Mouse (Mus musculus) lung, embryonic 16.5 days (tissue): Measurements from ENCODE around the gene Cped1. TPM values are rescaled to one million over a fixed set of nuclear protein-coding genes. Genes with fewer than 3 reads are reported as not detected.

Source experiments
- ATAC-seq: fragments of 200-750 bp; cut with Nextera tagmentation; 2 replicates; pipeline ENCODE4 v1.8.0; 2017; ENCODE audit warnings: low read depth, mild to moderate bottlenecking, moderate library complexity
- H3K27ac ChIP-seq: fragments of 300-500 bp; sonication (generic); 2 replicates; pipeline ENCODE4 v1.5.1; 2014; ENCODE audit warnings: mild to moderate bottlenecking, control low read depth, low read length
- H3K27me3 ChIP-seq: fragments of 300-500 bp; sonication (generic); 2 replicates; pipeline ENCODE4 v1.6.1; 2014; ENCODE audit warnings: low read depth, low read length, mixed read lengths; ENCODE audit not compliant: control insufficient read depth, insufficient read depth
- H3K36me3 ChIP-seq: fragments of 300-500 bp; sonication (generic); 2 replicates; pipeline ENCODE4 v1.6.1; 2014; ENCODE audit warnings: low read length; ENCODE audit not compliant: control insufficient read depth, insufficient read depth
- H3K4me1 ChIP-seq: fragments of 300-500 bp; sonication (generic); replicated peaks from 2 replicates; pipeline ENCODE4 v1.6.1; 2014; ENCODE audit warnings: low read length, mixed read lengths; ENCODE audit not compliant: control insufficient read depth, insufficient read depth
- H3K4me2 ChIP-seq: fragments of 300-500 bp; sonication (generic); 2 replicates; pipeline ENCODE4 v1.6.1; 2014; ENCODE audit warnings: low read depth, low read length, control low read depth
- H3K4me3 ChIP-seq: fragments of 300-500 bp; sonication (generic); 2 replicates; pipeline ENCODE4 v1.5.1; 2014; ENCODE audit warnings: mild to moderate bottlenecking, low read length, control low read depth
- H3K9ac ChIP-seq: fragments of 300-500 bp; sonication (generic); 2 replicates; pipeline ENCODE4 v1.6.1; 2014; ENCODE audit warnings: low read length, control low read depth
- H3K9me3 ChIP-seq: fragments of 300-500 bp; sonication (generic); 2 replicates; pipeline ENCODE4 v1.6.1; 2016; ENCODE audit warnings: low read length; ENCODE audit not compliant: control insufficient read depth
- WGBS: fragments of 180-500 bp; shearing (Covaris S2); extraction: QIAGEN DNeasy Blood & Tissue Kit; methylation state at CpG from one replicate; pipeline ENCODE4 v1.1.7; 2014; 5-methylcytosine and 5-hydroxymethylcytosine counted together
- polyA plus RNA-seq: library from polyadenylated mRNA; unstranded; fragments of >200 nt; fragmentation: Nextera tagmentation; extraction: Ambion mirVana; gene quantifications from 2 replicates; pipeline ENCODE4 v1.2.1, GENCODE M21; 2015

The Cped1 gene
- polyA plus RNA-seq, 1 experiment from 2014 or later, result 21.9 TPM

- ATAC-seq, result 0 out of 2 replicates have a peak, but pooled peaks have one; percentile 10
- H3K27ac ChIP-seq, result no peak overlapping the region
- peaks cover 5% of the 10 kb centered on the region; the same call in 1 of the 2 replicates for H3K4me1 ChIP-seq
- no peaks in the 10 kb centered on the region for H3K9me3 ChIP-seq
- no peaks in the 10 kb centered on the region for H3K36me3 ChIP-seq
- H3K4me3 ChIP-seq, result no peak overlapping the region
- H3K9ac ChIP-seq, result no peak overlapping the region
- no peak overlapping the region for H3K4me2 ChIP-seq
- WGBS, result 37% methylated on average over 9 of the region's 9 CpGs
- H3K27me3 ChIP-seq, result no peaks in the 10 kb centered on the region
Measured at GRCm38 (mm10) chr6:22044880-22045605, 59.3 kb downstream of the Cped1 start.

GRCm38 (mm10) chr6:22047101-22047500 lies 61.4 kb downstream of the Cped1 start:
- Histone ChIP-seq H3K27me3 (no peaks in the 10 kb centered on the region), H3K27ac (no peak overlapping the region), H3K36me3 (no peaks in the 10 kb centered on the region), H3K4me2 (no peak overlapping the region), H3K4me1 (peaks cover 5% of the 10 kb centered on the region; the same call in 1 of the 2 replicates), H3K9me3 (no peaks in the 10 kb centered on the region), H3K4me3 (no peak overlapping the region), H3K9ac (no peak overlapping the region)
- no peak for ATAC-seq
- WGBS, result 76% methylated on average over 2 of the region's 2 CpGs

GRCm38 (mm10) chr6:22049093-22049492 lies 63.4 kb downstream of the Cped1 start:
- Histone ChIP-seq H3K27ac (peak overlapping the region; percentile 86), H3K36me3 (no peaks in the 10 kb centered on the region), H3K9ac (no peak overlapping the region), H3K9me3 (no peaks in the 10 kb centered on the region), H3K4me2 (no peak overlapping the region), H3K27me3 (no peaks in the 10 kb centered on the region), H3K4me3 (no peak overlapping the region), H3K4me1 (peaks cover 5% of the 10 kb centered on the region; the same call in 1 of the 2 replicates)
- 18% methylated on average over 5 of the region's 5 CpGs for WGBS
- ATAC-seq, result peak; percentile 86

DNA sequence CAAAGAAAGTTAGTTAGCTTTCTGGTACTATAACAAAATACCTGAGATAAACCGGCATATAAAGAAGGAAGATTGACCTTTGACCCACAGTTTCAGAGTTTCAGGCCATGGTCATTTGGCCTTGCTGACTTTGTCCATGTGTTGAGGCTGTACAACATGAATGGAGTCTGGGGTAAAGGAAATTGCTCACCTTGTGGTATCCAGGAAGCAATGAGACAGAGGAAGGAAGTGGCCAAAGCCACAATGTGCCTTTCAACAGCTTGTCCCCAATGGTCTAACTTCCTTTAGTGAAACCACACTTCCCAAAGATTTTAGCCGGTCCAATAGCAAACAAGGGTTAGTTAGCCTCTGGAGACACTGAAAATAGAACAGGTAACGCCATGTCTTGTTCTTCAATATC lies 65.8 kb downstream of the Cped1 start:
- H3K4me1 ChIP-seq, result peaks cover 3% of the 10 kb centered on the region; the same call in 1 of the 2 replicates
- no peak overlapping the region for H3K4me2 ChIP-seq
- H3K9ac ChIP-seq, result no peak overlapping the region
- no peak overlapping the region for H3K4me3 ChIP-seq
- no peak for ATAC-seq
- H3K27ac ChIP-seq, result no peak overlapping the region
- no peaks in the 10 kb centered on the region for H3K36me3 ChIP-seq
- no peaks in the 10 kb centered on the region for H3K9me3 ChIP-seq
- WGBS, result 82% methylated on average over 3 of the region's 3 CpGs
- H3K27me3 ChIP-seq, result no peaks in the 10 kb centered on the region

GRCm38 (mm10) chr6:22053014-22053413 lies 67.3 kb downstream of the Cped1 start:
- H3K9me3 ChIP-seq, result no peaks in the 10 kb centered on the region
- H3K4me2 ChIP-seq, result no peak overlapping the region
- H3K36me3 ChIP-seq, result no peaks in the 10 kb centered on the region
- no peak overlapping the region for H3K9ac ChIP-seq
- H3K27ac ChIP-seq, result no peak overlapping the region
- H3K27me3 ChIP-seq, result no peaks in the 10 kb centered on the region
- no peak for ATAC-seq
- WGBS, result 87% methylated on average over 3 of the region's 3 CpGs
- no peak overlapping the region for H3K4me3 ChIP-seq
- peaks cover 3% of the 10 kb centered on the region; the same call in 1 of the 2 replicates for H3K4me1 ChIP-seq

GRCm38 (mm10) chr6:22064341-22064740 lies 78.6 kb downstream of the Cped1 start:
- no peaks in the 10 kb centered on the region for H3K36me3 ChIP-seq
- H3K4me2 ChIP-seq, result no peak overlapping the region
- no peaks in the 10 kb centered on the region for H3K9me3 ChIP-seq
- WGBS, result 48% methylated on average over 4 of the region's 4 CpGs
- no peak overlapping the region for H3K9ac ChIP-seq
- ATAC-seq, result peak; percentile 74
- no peak overlapping the region for H3K27ac ChIP-seq
- 0 out of 2 replicates have a peak, but pooled peaks cover 4% of the 10 kb centered on the region for H3K4me1 ChIP-seq
- no peak overlapping the region for H3K4me3 ChIP-seq
- H3K27me3 ChIP-seq, result no peaks in the 10 kb centered on the region

DNA sequence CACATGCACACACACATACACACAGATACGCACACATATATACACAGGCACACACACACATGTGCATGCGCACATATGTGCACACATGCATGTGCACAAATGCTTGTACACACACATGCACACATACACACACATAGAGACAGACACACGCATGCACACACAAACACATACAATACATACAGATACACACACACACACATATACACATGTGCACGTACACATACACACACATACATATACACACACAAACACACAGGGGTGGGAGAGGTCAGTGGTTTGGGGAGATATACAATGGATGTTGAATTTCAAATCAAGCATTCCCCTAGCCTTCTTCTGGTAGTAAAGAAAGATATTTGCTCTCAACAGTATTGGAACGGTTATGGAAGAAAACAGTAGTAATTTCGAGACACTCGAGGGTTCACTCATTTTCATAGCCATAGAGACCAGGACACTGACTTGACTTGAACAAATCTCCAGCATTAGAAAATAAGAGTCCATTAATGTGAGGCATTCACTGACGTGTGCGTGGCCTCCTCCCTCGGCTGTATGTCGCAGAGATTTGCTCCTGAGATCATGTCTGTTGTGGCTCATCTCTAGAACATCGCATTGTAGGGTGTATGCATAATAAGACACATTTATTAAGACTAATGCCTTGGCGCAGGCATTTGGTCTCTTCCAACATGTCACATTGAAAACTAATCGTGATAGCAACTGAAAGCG lies 85.0 kb downstream of the Cped1 start:
- peaks cover 5% of the 10 kb centered on the region for H3K4me1 ChIP-seq
- H3K9ac ChIP-seq, result no peak overlapping the region
- H3K27me3 ChIP-seq, result no peaks in the 10 kb centered on the region
- ATAC-seq, result no peak
- WGBS, result 70% methylated on average over 15 of the region's 15 CpGs
- no peak overlapping the region for H3K27ac ChIP-seq
- H3K36me3 ChIP-seq, result no peaks in the 10 kb centered on the region
- H3K4me3 ChIP-seq, result peak overlapping the region; percentile 0
- H3K4me2 ChIP-seq, result peak overlapping the region; percentile 31
- H3K9me3 ChIP-seq, result no peaks in the 10 kb centered on the region

DNA sequence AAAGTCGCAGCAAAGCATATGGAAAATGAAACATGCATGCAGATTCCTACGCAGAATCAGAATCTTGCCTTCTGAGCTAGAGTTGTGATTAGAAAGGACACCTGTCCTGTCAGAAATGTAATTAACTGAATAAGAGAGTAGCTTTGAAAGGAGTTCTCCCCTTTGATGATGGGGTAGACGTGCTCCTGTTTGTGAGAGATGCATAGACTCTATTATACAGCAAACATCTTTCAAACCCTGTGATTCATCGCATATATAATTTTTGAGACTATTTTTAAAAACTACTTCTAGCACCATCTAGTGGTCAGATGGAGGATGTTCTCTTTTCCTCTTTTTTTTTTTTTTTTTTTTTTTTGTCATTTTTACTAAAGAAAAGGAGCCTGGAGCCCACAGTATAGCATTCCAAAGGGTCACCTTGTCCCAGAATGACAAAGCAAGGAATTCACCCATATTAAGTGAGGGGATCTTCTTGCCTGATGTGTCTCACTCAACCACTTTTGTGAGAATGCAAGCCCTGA lies 85.7 kb downstream of the Cped1 start:
- Histone ChIP-seq H3K27ac (no peak overlapping the region), H3K36me3 (no peaks in the 10 kb centered on the region), H3K9ac (no peak overlapping the region), H3K9me3 (no peaks in the 10 kb centered on the region), H3K4me3 (peak overlapping the region; percentile 0), H3K4me2 (peak overlapping the region; percentile 31), H3K4me1 (peaks cover 5% of the 10 kb centered on the region), H3K27me3 (no peaks in the 10 kb centered on the region)
- WGBS, result 28% methylated on average over 4 of the region's 4 CpGs
- no peak for ATAC-seq

GRCm38 (mm10) chr6:22072737-22073136 lies 87.0 kb downstream of the Cped1 start:
- H3K9ac ChIP-seq, result no peak overlapping the region
- H3K36me3 ChIP-seq, result no peaks in the 10 kb centered on the region
- no peak overlapping the region for H3K27ac ChIP-seq
- no peaks in the 10 kb centered on the region for H3K27me3 ChIP-seq
- H3K4me3 ChIP-seq, result no peak overlapping the region
- H3K4me2 ChIP-seq, result no peak overlapping the region
- no peaks in the 10 kb centered on the region for H3K9me3 ChIP-seq
- peaks cover 5% of the 10 kb centered on the region for H3K4me1 ChIP-seq
- 68% methylated on average over 4 of the region's 4 CpGs for WGBS
- ATAC-seq, result no peak
